Mouse (Mus musculus) hindbrain, embryonic 14.5 days (tissue): ENCODE data around the gene Cyp2d11. TPM values are rescaled to one million over a fixed set of nuclear protein-coding genes. Genes with fewer than 3 reads are reported as not detected.
"Not testable (repeated sequence)": the region's sequence is repeated elsewhere in the genome, so short reads cannot be mapped to it uniquely, and the experiment has no call there.

Source experiments
- ATAC-seq: fragments of 200-750 bp; cut with Nextera tagmentation; 2 replicates; pipeline ENCODE4 v1.8.0; 2017; ENCODE audit warnings: moderate number of reproducible peaks, mild to moderate bottlenecking, moderate TSS enrichment, moderate library complexity; ENCODE audit not compliant: low FRiP score
- DNase-seq: peaks from one replicate; pipeline ENCODE4 v3.0.0-alpha.2; 2015; ENCODE audit warnings: low spot score
- H3K27ac ChIP-seq: fragments of 300-500 bp; sonication (generic); 2 replicates; pipeline ENCODE4 v1.5.1; 2014; ENCODE audit warnings: mild to moderate bottlenecking, moderate library complexity
- H3K27me3 ChIP-seq: fragments of 300-500 bp; sonication (generic); 2 replicates; pipeline ENCODE4 v1.6.1; 2014; ENCODE audit warnings: mild to moderate bottlenecking, low read length, mixed read lengths; ENCODE audit not compliant: control insufficient read depth, insufficient read depth
- H3K36me3 ChIP-seq: fragments of 300-500 bp; sonication (generic); replicated peaks from 2 replicates; pipeline ENCODE4 v1.6.1; 2014; ENCODE audit not compliant: control insufficient read depth, insufficient read depth
- H3K4me1 ChIP-seq: fragments of 300-500 bp; sonication (generic); replicated peaks from 2 replicates; pipeline ENCODE4 v1.6.1; 2014; ENCODE audit warnings: antibody characterized with exemption, low read length, mixed read lengths; ENCODE audit not compliant: control insufficient read depth, insufficient read depth
- H3K4me2 ChIP-seq: fragments of 300-500 bp; sonication (generic); replicated peaks from 2 replicates; pipeline ENCODE4 v1.6.1; 2014; ENCODE audit warnings: mild to moderate bottlenecking, moderate library complexity
- H3K4me3 ChIP-seq: fragments of 300-500 bp; sonication (generic); replicated peaks from 2 replicates; pipeline ENCODE4 v1.5.1; 2014; ENCODE audit warnings: mild to moderate bottlenecking, low read length
- H3K9ac ChIP-seq: fragments of 300-500 bp; sonication (generic); 2 replicates; pipeline ENCODE4 v1.6.1; 2014
- H3K9me3 ChIP-seq: fragments of 300-500 bp; sonication (generic); 2 replicates; pipeline ENCODE4 v1.6.1; 2016; ENCODE audit warnings: low read length; ENCODE audit not compliant: control insufficient read depth
- WGBS: fragments of 180-500 bp; shearing (Covaris S2); extraction: QIAGEN DNeasy Blood & Tissue Kit; methylation state at CpG from one replicate; pipeline ENCODE4 v1.1.7; 2014; 5-methylcytosine and 5-hydroxymethylcytosine counted together
- polyA plus RNA-seq: library from polyadenylated mRNA; unstranded; fragments of >200 nt; fragmentation: Nextera tagmentation; extraction: Ambion mirVana; gene quantifications from 2 replicates; pipeline ENCODE4 v1.2.1, GENCODE M21; 2014

Gene Cyp2d11
- polyA plus RNA-seq, 1 experiment from 2014 or later = not detected

GRCm38 (mm10) chr15:82395955-82396354 lies 2.1 kb upstream of the Cyp2d11 start:
- not testable (repeated sequence) for H3K27me3 ChIP-seq, H3K27ac ChIP-seq, H3K9ac ChIP-seq, DNase-seq, H3K4me3 ChIP-seq, ATAC-seq, H3K4me2 ChIP-seq, H3K36me3 ChIP-seq, H3K9me3 ChIP-seq, H3K4me1 ChIP-seq
- 91% methylated on average over 3 of the region's 3 CpGs for WGBS

GRCm38 (mm10) chr15:82389916-82390315 lies 3.9 kb downstream of the Cyp2d11 start:
- not testable (repeated sequence) for H3K36me3 ChIP-seq, H3K9ac ChIP-seq, H3K27ac ChIP-seq, H3K4me3 ChIP-seq, H3K27me3 ChIP-seq, H3K4me2 ChIP-seq, DNase-seq, H3K4me1 ChIP-seq, ATAC-seq, H3K9me3 ChIP-seq
- 93% methylated on average over 10 of the region's 10 CpGs for WGBS

- 93% methylated on average over 2 of the region's 2 CpGs for WGBS
- no peak overlapping the region for H3K27ac ChIP-seq
- no peak overlapping the region for H3K9ac ChIP-seq
- no peaks in the 10 kb centered on the region for H3K4me1 ChIP-seq
- no peak overlapping the region for H3K4me2 ChIP-seq
- H3K27me3 ChIP-seq = no peaks in the 10 kb centered on the region
- ATAC-seq (no peak), DNase-seq (no peak)
- no peak overlapping the region for H3K4me3 ChIP-seq
- H3K9me3 ChIP-seq = no peaks in the 10 kb centered on the region
- no peaks in the 10 kb centered on the region for H3K36me3 ChIP-seq
Observed at GRCm38 (mm10) chr15:82385729-82386128, 8.1 kb downstream of the Cyp2d11 start.

GRCm38 (mm10) chr15:82382441-82382840 lies 11.4 kb downstream of the Cyp2d11 start:
- Histone ChIP-seq H3K9me3 (no peaks in the 10 kb centered on the region), H3K4me1 (0 out of 2 replicates have a peak, but pooled peaks cover 4% of the 10 kb centered on the region), H3K27me3 (no peaks in the 10 kb centered on the region), H3K9ac (no peak overlapping the region), H3K4me3 (no peak overlapping the region), H3K4me2 (no peak overlapping the region), H3K27ac (no peak overlapping the region), H3K36me3 (no peaks in the 10 kb centered on the region)
- ATAC-seq = no peak
- WGBS = 92% methylated on average over 2 of the region's 2 CpGs
- no peak for DNase-seq

- 31% methylated on average over 7 of the region's 7 CpGs for WGBS
- Histone ChIP-seq H3K4me3 (peak overlapping the region; percentile 30), H3K9me3 (no peaks in the 10 kb centered on the region), H3K9ac (peak overlapping the region; percentile 44), H3K27ac (no peak overlapping the region), H3K4me2 (peak overlapping the region; percentile 58), H3K4me1 (0 out of 2 replicates have a peak, but pooled peaks cover 4% of the 10 kb centered on the region), H3K27me3 (no peaks in the 10 kb centered on the region), H3K36me3 (no peaks in the 10 kb centered on the region)
- no peak for DNase-seq
- ATAC-seq = no peak
Observed at GRCm38 (mm10) chr15:82380714-82381062, 13.1 kb downstream of the Cyp2d11 start.

- H3K9me3 ChIP-seq = no peaks in the 10 kb centered on the region
- no peaks in the 10 kb centered on the region for H3K36me3 ChIP-seq
- 5% methylated on average over 18 of the region's 24 CpGs for WGBS
- peak within 1 kb of the TSS; percentile 30 for H3K4me3 ChIP-seq
- no peaks in the 10 kb centered on the region for H3K27me3 ChIP-seq
- peak; percentile 28 for DNase-seq
- H3K4me2 ChIP-seq = peak within 1 kb of the TSS; percentile 58
- H3K9ac ChIP-seq = peak within 1 kb of the TSS; percentile 44
- H3K4me1 ChIP-seq = 0 out of 2 replicates have a peak, but pooled peaks cover 4% of the 10 kb centered on the region
- peak; percentile 64 for ATAC-seq
- no peak within 1 kb of the TSS for H3K27ac ChIP-seq
Observed at GRCm38 (mm10) chr15:82379871-82380713, 13.7 kb downstream of the Cyp2d11 start, which contains the start of gene Cyp2d22. Gene Cyp2d22 (minus strand): TSS chr15:82380260.

GRCm38 (mm10) chr15:82379511-82379870 lies 14.3 kb downstream of the Cyp2d11 start:
- Histone ChIP-seq H3K36me3 (no peaks in the 10 kb centered on the region), H3K4me2 (peak overlapping the region; percentile 58), H3K27ac (no peak overlapping the region), H3K9ac (no peak overlapping the region), H3K4me1 (0 out of 2 replicates have a peak, but pooled peaks cover 4% of the 10 kb centered on the region), H3K9me3 (no peaks in the 10 kb centered on the region), H3K27me3 (no peaks in the 10 kb centered on the region), H3K4me3 (peak overlapping the region; percentile 30)
- DNase-seq (no peak), ATAC-seq (no peak)
- 30% methylated on average over 7 of the region's 7 CpGs for WGBS

GRCm38 (mm10) chr15:82378261-82379180 lies 15.3 kb downstream of the Cyp2d11 start:
- no peak for ATAC-seq
- Histone ChIP-seq H3K4me1 (0 out of 2 replicates have a peak, but pooled peaks cover 4% of the 10 kb centered on the region), H3K27ac (no peak overlapping the region), H3K9me3 (no peaks in the 10 kb centered on the region), H3K4me3 (no peak overlapping the region), H3K27me3 (no peaks in the 10 kb centered on the region), H3K9ac (no peak overlapping the region), H3K36me3 (no peaks in the 10 kb centered on the region), H3K4me2 (no peak overlapping the region)
- DNase-seq = no peak
- WGBS = 44% methylated on average over 15 of the region's 15 CpGs

- Histone ChIP-seq H3K36me3 (no peaks in the 10 kb centered on the region), H3K27me3 (no peaks in the 10 kb centered on the region), H3K27ac (no peak overlapping the region), H3K4me3 (no peak overlapping the region), H3K4me2 (no peak overlapping the region), H3K4me1 (0 out of 2 replicates have a peak, but pooled peaks cover 4% of the 10 kb centered on the region), H3K9ac (no peak overlapping the region), H3K9me3 (no peaks in the 10 kb centered on the region)
- ATAC-seq (no peak), DNase-seq (no peak)
- 79% methylated on average over 5 of the region's 5 CpGs for WGBS
Observed at GRCm38 (mm10) chr15:82377701-82378100, 16.1 kb downstream of the Cyp2d11 start.
